Mouse (Mus musculus): ENCODE measurements around the gene Mfsd12. TPM values are rescaled to one million over a fixed set of nuclear protein-coding genes. Genes with fewer than 3 reads are reported as not detected.

Gene Mfsd12
- polyA plus RNA-seq (2016; fragmentation: Nextera tagmentation; extraction: Ambion mirVana), result 10.3 and 12.8 TPM in 2 replicates

GRCm38 (mm10) chr10:81356991-81357844 lies at the start of gene Mfsd12:
TSS of gene Mfsd12 (plus strand) at chr10:81357491.
- Histone ChIP-seq H3K27ac (peak within 1 kb of the TSS; percentile 91), H3K9me3 (no peaks in the 10 kb centered on the region), H3K4me3 (peak within 1 kb of the TSS; percentile 92), H3K27me3 (ENCODE audit: insufficient read depth, poor library complexity, severe bottlenecking) (peaks cover 5% of the 10 kb centered on the region; the same call in 1 of the 2 replicates), H3K4me1 (peaks cover 78% of the 10 kb centered on the region), H3K36me3 (peaks cover 6% of the 10 kb centered on the region; the same call in 1 of the 2 replicates)
- 1% methylated on average over 79 of the region's 79 CpGs for WGBS
- peak; percentile 93 for DNase-seq (ENCODE audit: low spot score)

GRCm38 (mm10) chr10:81309571-81309970 lies 47.7 kb upstream of the Mfsd12 start:
- no peaks in the 10 kb centered on the region for H3K9me3 ChIP-seq
- WGBS, result 90% methylated on average over 5 of the region's 5 CpGs

GRCm38 (mm10) chr10:81313581-81313980 lies 43.7 kb upstream of the Mfsd12 start:
- WGBS, result 94% methylated on average over 13 of the region's 13 CpGs
- H3K4me1 ChIP-seq, result peaks cover 36% of the 10 kb centered on the region
- H3K4me3 ChIP-seq, result no peak overlapping the region
- H3K27ac ChIP-seq, result no peak overlapping the region
- H3K9me3 ChIP-seq, result no peaks in the 10 kb centered on the region
- DNase-seq (ENCODE audit: low spot score), result no peak
- peaks cover 87% of the 10 kb centered on the region for H3K36me3 ChIP-seq
- no peaks in the 10 kb centered on the region for H3K27me3 ChIP-seq (ENCODE audit: insufficient read depth, poor library complexity, severe bottlenecking)

More at GRCm38 (mm10) chr10:81309571-81309970, 47.7 kb upstream of the Mfsd12 start:
- Histone ChIP-seq H3K27me3 (ENCODE audit: insufficient read depth, poor library complexity, severe bottlenecking) (no peaks in the 10 kb centered on the region), H3K4me3 (no peak overlapping the region), H3K4me1 (peaks cover 16% of the 10 kb centered on the region), H3K36me3 (peaks cover 92% of the 10 kb centered on the region), H3K27ac (no peak overlapping the region)
- DNase-seq (ENCODE audit: low spot score), result no peak

GRCm38 (mm10) chr10:81314201-81314600 lies 43.1 kb upstream of the Mfsd12 start:
- no peak overlapping the region for H3K4me3 ChIP-seq

GRCm38 (mm10) chr10:81315587-81315986 lies 41.7 kb upstream of the Mfsd12 start:
- H3K36me3 ChIP-seq, result peaks cover 67% of the 10 kb centered on the region

More at GRCm38 (mm10) chr10:81314201-81314600, 43.1 kb upstream of the Mfsd12 start:
- H3K4me1 ChIP-seq, result peaks cover 42% of the 10 kb centered on the region
- DNase-seq (ENCODE audit: low spot score), result no peak
- no peaks in the 10 kb centered on the region for H3K27me3 ChIP-seq (ENCODE audit: insufficient read depth, poor library complexity, severe bottlenecking)
- WGBS, result 81% methylated on average over 7 of the region's 7 CpGs
- peaks cover 81% of the 10 kb centered on the region for H3K36me3 ChIP-seq
- H3K9me3 ChIP-seq, result no peaks in the 10 kb centered on the region
- no peak overlapping the region for H3K27ac ChIP-seq

GRCm38 (mm10) chr10:81316338-81317060 lies 40.8 kb upstream of the Mfsd12 start:
- DNase-seq (ENCODE audit: low spot score), result no peak
- Histone ChIP-seq H3K9me3 (no peaks in the 10 kb centered on the region), H3K27me3 (ENCODE audit: insufficient read depth, poor library complexity, severe bottlenecking) (no peaks in the 10 kb centered on the region), H3K27ac (peak overlapping the region; percentile 75), H3K36me3 (peaks cover 58% of the 10 kb centered on the region), H3K4me3 (peak overlapping the region; percentile 49), H3K4me1 (peaks cover 54% of the 10 kb centered on the region)
- WGBS, result 42% methylated on average over 16 of the region's 16 CpGs

More at GRCm38 (mm10) chr10:81315587-81315986, 41.7 kb upstream of the Mfsd12 start:
- peaks cover 50% of the 10 kb centered on the region for H3K4me1 ChIP-seq
- WGBS, result 89% methylated on average over 16 of the region's 16 CpGs
- no peak overlapping the region for H3K27ac ChIP-seq
- no peaks in the 10 kb centered on the region for H3K27me3 ChIP-seq (ENCODE audit: insufficient read depth, poor library complexity, severe bottlenecking)
- no peaks in the 10 kb centered on the region for H3K9me3 ChIP-seq
- H3K4me3 ChIP-seq, result no peak overlapping the region
- DNase-seq (ENCODE audit: low spot score), result no peak

GRCm38 (mm10) chr10:81317273-81317672 lies 40.0 kb upstream of the Mfsd12 start:
- H3K4me3 ChIP-seq, result peak overlapping the region; percentile 49
- H3K36me3 ChIP-seq, result peaks cover 52% of the 10 kb centered on the region
- WGBS, result 16% methylated on average over 20 of the region's 20 CpGs
- DNase-seq (ENCODE audit: low spot score), result peak; percentile 89
- H3K9me3 ChIP-seq, result no peaks in the 10 kb centered on the region
- no peaks in the 10 kb centered on the region for H3K27me3 ChIP-seq (ENCODE audit: insufficient read depth, poor library complexity, severe bottlenecking)
- H3K4me1 ChIP-seq, result peaks cover 61% of the 10 kb centered on the region
- H3K27ac ChIP-seq, result peak overlapping the region; percentile 75; the same call in 1 of the 2 replicates

- DNase-seq (ENCODE audit: low spot score), result no peak
- Histone ChIP-seq H3K4me1 (peaks cover 65% of the 10 kb centered on the region), H3K27me3 (ENCODE audit: insufficient read depth, poor library complexity, severe bottlenecking) (no peaks in the 10 kb centered on the region), H3K4me3 (peak overlapping the region; percentile 94), H3K36me3 (peaks cover 52% of the 10 kb centered on the region), H3K27ac (peak overlapping the region; percentile 96; the same call in 1 of the 2 replicates), H3K9me3 (no peaks in the 10 kb centered on the region)
- WGBS, result 93% methylated on average over 13 of the region's 13 CpGs
Measured at GRCm38 (mm10) chr10:81318589-81319329, 38.5 kb upstream of the Mfsd12 start.

- 40% methylated on average over 8 of the region's 8 CpGs for WGBS
- H3K36me3 ChIP-seq, result peaks cover 52% of the 10 kb centered on the region
Measured at GRCm38 (mm10) chr10:81319330-81319699, 38.0 kb upstream of the Mfsd12 start.

GRCm38 (mm10) chr10:81319741-81320549 lies 37.3 kb upstream of the Mfsd12 start:
- H3K4me3 ChIP-seq, result peak overlapping the region; percentile 94
- no peaks in the 10 kb centered on the region for H3K27me3 ChIP-seq (ENCODE audit: insufficient read depth, poor library complexity, severe bottlenecking)
- DNase-seq (ENCODE audit: low spot score), result no peak
- WGBS, result 2% methylated on average over 38 of the region's 38 CpGs
- no peaks in the 10 kb centered on the region for H3K9me3 ChIP-seq
- peaks cover 53% of the 10 kb centered on the region for H3K36me3 ChIP-seq
- H3K4me1 ChIP-seq, result peaks cover 68% of the 10 kb centered on the region
- peak overlapping the region; percentile 96 for H3K27ac ChIP-seq

More at GRCm38 (mm10) chr10:81319330-81319699, 38.0 kb upstream of the Mfsd12 start:
- no peak for DNase-seq (ENCODE audit: low spot score)
- Histone ChIP-seq H3K27ac (peak overlapping the region; percentile 96), H3K27me3 (ENCODE audit: insufficient read depth, poor library complexity, severe bottlenecking) (no peaks in the 10 kb centered on the region), H3K9me3 (no peaks in the 10 kb centered on the region), H3K4me1 (peaks cover 67% of the 10 kb centered on the region), H3K4me3 (peak overlapping the region; percentile 94)

- H3K27ac ChIP-seq, result peak within 1 kb of the TSS; percentile 96
- H3K4me1 ChIP-seq, result peaks cover 74% of the 10 kb centered on the region
- no peaks in the 10 kb centered on the region for H3K27me3 ChIP-seq (ENCODE audit: insufficient read depth, poor library complexity, severe bottlenecking)
- DNase-seq (ENCODE audit: low spot score), result peak; percentile 100
- H3K36me3 ChIP-seq, result peaks cover 53% of the 10 kb centered on the region
- WGBS, result under 1% methylated on average over 68 of the region's 68 CpGs
- H3K4me3 ChIP-seq, result peak within 1 kb of the TSS; percentile 94
- no peaks in the 10 kb centered on the region for H3K9me3 ChIP-seq
Measured at GRCm38 (mm10) chr10:81320550-81321347, 36.5 kb upstream of the Mfsd12 start, which contains the start of gene Cactin. TSS of gene Cactin (plus strand) at chr10:81321103.
